Mouse (Mus musculus): ENCODE results near the gene Cdk10. TPM values are rescaled to one million over a fixed set of nuclear protein-coding genes. Genes with fewer than 3 reads are reported as not detected.
A peak's percentile ranks its signal among the peaks of the same experiment; 100 is the strongest.
"Not testable (repeated sequence)": the region's sequence is repeated elsewhere in the genome, so short reads cannot be mapped to it uniquely, and the experiment has no call there.

Gene Cdk10
- 100 to 1,000 TPM in 1 of 2 experiments, 10 to 100 TPM in 1; 76.8 to 101 TPM for total RNA-seq (2021)

GRCm38 (mm10) chr8:123224278-123225266, at the start of gene Cdk10:
Gene Cdk10, plus strand, starts transcription at chr8:123224842.
- peak; percentile 94 to 96 for DNase-seq (ENCODE audit: low spot score in 2 of 2)
- intact Hi-C loops (cut with DNase I) = no loop called here

DNA sequence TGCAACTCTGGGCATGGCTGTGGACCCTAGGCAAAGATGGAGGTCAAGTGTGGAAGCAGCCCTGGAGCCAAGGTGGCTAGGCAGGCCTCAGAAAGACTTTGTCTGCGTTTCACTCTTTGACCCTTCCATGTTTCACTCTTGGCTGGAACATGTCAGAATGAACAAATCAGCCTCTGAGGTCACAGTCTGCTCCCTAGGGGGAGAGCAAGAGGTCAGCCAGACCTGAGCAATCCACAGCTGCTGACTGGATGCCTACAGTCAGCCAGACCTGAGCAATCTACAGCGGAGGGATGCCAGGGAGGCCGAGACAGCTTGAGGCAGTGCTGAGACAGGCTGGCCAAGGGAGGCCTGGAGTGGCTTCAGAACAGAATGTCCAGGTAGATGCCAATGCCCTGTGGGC, 43.3 kb upstream of the Cdk10 start:
- intact Hi-C loops (cut with DNase I) = no loop called here
- DNase-seq (ENCODE audit: low spot score in 2 of 2) = no peak

GRCm38 (mm10) chr8:123185566-123186409, 38.9 kb upstream of the Cdk10 start, which contains the start of gene Dpep1:
Gene Dpep1, plus strand, starts transcription at chr8:123186242.
- no peak for DNase-seq (ENCODE audit: low spot score in 2 of 2)
- intact Hi-C loops (cut with DNase I) = loop anchor here (5.0 kb wide), 1 partner anchor 33 kb away; no protein-coding TSS in a partner anchor

- DNase-seq (ENCODE audit: low spot score in 2 of 2) = no peak
- intact Hi-C loops (cut with DNase I) = loop anchor here (5.0 kb wide), 1 partner anchor 36 kb away; no protein-coding TSS in a partner anchor
Observed at GRCm38 (mm10) chr8:123188006-123188405, 36.6 kb upstream of the Cdk10 start.

DNA sequence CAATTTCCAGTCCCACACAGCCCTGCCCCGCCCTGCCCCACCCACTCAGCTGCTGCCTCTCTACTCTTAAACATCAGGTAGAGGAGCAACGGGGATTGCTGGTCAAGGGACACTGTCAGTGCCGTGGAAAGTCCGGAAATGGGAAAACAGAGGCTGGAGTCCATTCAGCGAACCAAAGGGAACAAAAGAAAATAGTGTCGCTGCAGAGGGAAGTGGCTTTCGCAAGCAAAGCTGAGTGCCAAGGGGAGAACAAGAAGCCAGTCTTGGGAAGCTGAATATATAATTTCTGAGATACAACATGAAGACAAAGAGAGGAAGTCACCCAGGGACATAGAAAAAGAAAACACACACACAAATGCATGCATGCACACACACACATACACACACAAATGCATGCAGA, 35.8 kb upstream of the Cdk10 start:
- intact Hi-C loops (cut with DNase I) = loop anchor here (5.0 kb wide), 1 partner anchor 37 kb away; no protein-coding TSS in a partner anchor
- no peak for DNase-seq (ENCODE audit: low spot score in 2 of 2)

GRCm38 (mm10) chr8:123190678-123191077, 34.0 kb upstream of the Cdk10 start:
- peak; percentile 73 to 75 for DNase-seq (ENCODE audit: low spot score in 2 of 2)
- intact Hi-C loops (cut with DNase I) = loop anchor here (5.0 to 10.0 kb wide), 2 partner anchors 78 to 356 kb away; no protein-coding TSS in a partner anchor

DNA sequence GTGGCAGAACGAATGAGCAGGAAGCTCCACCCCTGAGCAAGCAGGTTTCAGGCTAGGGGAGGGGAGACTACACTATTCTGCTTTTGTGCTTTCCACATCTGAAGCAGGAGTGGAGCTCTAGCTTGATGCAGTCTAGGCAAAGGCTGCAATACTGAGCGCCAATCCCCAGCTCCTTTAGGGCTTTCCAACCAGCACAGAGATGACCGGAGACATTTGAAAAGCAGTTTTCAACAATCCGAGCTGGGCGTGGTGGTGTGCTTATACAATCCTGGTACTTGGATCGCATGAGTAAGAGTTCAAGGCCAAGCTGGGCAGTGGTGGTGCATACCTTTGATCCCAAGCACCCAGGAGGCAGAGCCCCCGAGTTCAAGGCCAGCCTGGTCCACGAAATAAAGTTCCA, 32.7 kb upstream of the Cdk10 start:
- no peak for DNase-seq (ENCODE audit: low spot score in 2 of 2)
- intact Hi-C loops (cut with DNase I) = loop anchor here (5.0 to 10.0 kb wide), 2 partner anchors 80 to 357 kb away; no protein-coding TSS in a partner anchor

- intact Hi-C loops (cut with DNase I) = loop anchor here (5.0 to 10.0 kb wide), 2 partner anchors 81 to 359 kb away; no protein-coding TSS in a partner anchor
- DNase-seq (ENCODE audit: low spot score in 2 of 2) = no peak
Observed at GRCm38 (mm10) chr8:123193771-123194170, 30.9 kb upstream of the Cdk10 start.

DNA sequence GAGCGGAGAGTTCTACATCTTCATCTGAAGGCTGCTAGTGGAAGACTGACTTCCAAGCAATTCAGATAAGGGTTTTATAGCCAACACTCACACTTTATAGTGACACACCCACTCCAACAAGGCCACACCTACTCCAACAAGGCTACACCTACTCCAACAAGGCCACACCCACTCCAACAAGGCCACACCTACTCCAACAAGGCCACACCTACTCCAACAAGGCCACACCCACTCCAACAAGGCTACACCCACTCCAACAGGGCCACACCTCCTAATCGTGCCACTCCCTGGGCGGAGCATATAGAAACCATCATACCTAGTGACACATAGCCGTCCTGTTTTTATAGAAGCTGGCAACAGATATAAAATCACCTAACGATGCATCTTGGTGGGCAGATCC, 27.6 kb upstream of the Cdk10 start:
- intact Hi-C loops (cut with DNase I) = loop anchor here (10.0 kb wide), 1 partner anchor 362 kb away; no protein-coding TSS in a partner anchor

DNA sequence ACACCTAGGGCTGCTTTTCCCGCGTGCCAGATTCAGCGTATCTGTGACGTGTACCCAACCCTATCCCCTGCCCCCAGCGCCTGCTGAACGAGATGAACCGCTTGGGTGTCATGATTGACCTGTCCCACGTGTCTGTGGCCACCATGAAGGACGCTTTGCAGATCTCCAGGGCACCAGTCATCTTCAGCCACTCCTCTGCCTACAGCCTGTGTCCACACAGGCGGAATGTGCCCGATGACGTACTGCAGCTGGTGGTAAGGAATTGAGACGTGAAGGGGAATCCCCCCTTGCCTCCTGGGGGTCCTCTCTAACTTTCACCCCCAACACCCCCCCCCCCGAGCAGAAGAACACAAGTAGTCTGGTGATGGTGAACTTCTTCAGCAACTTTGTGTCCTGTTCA, 24.8 kb upstream of the Cdk10 start:
- intact Hi-C loops (cut with DNase I) = loop anchor here (10.0 kb wide), 1 partner anchor 365 kb away; no protein-coding TSS in a partner anchor
- DNase-seq (ENCODE audit: low spot score in 2 of 2) = no peak

More for the DNA sequence above, 27.6 kb upstream of the Cdk10 start:
- not testable (repeated sequence) for DNase-seq (ENCODE audit: low spot score in 2 of 2)

- peak in 1 of 2 experiments; percentile 68 for DNase-seq (ENCODE audit: low spot score in 2 of 2)
- intact Hi-C loops (cut with DNase I) = loop anchor here (2.0 kb wide), 1 partner anchor 95 kb away; no protein-coding TSS in a partner anchor
Observed at GRCm38 (mm10) chr8:123202288-123202687, 22.4 kb upstream of the Cdk10 start.

DNA sequence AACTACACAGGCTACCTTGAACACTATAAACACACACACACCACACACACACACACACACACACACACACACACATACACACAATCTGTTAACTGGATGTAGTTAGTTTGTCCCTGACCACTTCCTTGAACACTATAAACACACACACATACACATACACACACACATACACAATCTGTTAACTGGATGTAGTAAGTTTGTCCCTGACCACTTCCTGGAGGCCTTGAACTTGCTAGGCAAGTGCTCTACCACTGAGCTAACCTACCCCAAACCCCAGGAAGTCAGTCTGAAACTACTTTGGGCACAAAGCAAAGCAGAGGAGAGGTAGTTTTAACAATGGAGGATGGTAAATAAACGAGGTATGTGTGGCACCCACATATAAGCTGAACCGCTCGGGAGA, 21.1 kb upstream of the Cdk10 start:
- intact Hi-C loops (cut with DNase I) = loop anchor here (2.0 kb wide), 1 partner anchor 97 kb away; no protein-coding TSS in a partner anchor
- no peak for DNase-seq (ENCODE audit: low spot score in 2 of 2)

DNA sequence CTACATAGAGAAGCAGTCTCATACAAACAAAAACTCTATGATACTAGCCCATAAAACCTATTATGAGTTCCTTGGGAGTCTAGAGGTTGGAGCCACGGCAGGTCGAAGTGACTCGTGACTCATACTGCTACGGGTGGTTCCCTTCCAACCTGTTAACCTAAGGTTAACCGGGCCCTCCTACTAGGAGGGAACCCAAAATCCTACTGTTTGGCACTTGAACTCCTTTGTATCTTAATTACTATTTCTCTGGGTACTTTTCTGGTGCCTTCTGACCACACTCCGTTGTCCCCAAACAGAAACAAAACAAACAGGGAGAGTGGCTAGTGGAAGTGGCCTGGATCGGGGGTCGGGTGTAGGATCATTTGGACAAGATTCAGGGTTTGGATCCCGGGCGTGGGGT, 12.8 kb upstream of the Cdk10 start:
- DNase-seq (ENCODE audit: low spot score in 2 of 2) = no peak
- intact Hi-C loops (cut with DNase I) = loop anchor here (10.0 kb wide), 1 partner anchor 317 kb away; no protein-coding TSS in a partner anchor

DNA sequence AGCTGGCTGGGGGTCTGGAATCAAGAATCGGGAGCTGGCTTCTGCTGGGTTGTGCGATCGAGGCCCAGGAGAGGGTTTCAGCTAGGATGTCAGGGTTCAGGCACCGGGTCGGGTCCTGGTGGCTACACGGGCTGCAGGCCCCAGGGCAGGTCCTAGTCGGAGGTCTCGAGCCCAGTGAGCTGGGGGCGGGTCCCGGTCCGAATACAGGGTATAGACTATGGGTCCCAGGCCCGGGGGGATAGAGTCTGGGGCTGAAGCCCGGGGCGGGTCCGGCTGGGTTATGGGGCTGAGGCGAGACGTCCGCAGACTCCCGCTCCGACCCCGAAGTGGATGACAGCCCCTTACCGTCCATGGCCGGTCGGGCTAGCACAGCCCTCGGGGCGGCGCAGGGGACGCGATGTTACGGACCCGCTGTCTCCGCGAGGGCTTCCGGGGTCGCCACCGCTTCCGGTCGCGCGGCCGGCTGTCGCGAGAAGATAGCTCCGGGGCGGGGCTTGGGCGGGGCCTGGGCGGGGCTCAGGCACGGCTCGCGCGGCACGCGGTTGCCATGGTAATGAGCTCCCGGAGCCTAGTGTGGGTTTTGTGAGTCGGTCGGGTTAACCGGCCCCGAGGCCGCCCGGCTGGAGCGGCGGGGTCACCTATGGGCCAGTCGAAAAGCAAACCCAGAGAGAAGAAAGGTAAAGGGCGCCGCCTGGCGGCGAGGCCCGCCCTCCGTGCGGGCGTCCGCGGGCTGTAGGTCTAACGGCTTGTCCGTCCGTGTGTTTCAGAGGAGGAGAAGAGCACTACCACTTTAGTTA, 12.1 kb upstream of the Cdk10 start, which contains the start of the genes Chmp1a and Spata33:
TSS of gene Chmp1a (minus strand) at position 443 of the 797 bp plus-strand sequence.
TSS of gene Spata33 (plus strand) at position 512 of the 797 bp plus-strand sequence.
- DNase-seq (ENCODE audit: low spot score in 2 of 2) = peak; percentile 85 to 87
- intact Hi-C loops (cut with DNase I) = loop anchor here (10.0 kb wide), 1 partner anchor 318 kb away; no protein-coding TSS in a partner anchor

DNA sequence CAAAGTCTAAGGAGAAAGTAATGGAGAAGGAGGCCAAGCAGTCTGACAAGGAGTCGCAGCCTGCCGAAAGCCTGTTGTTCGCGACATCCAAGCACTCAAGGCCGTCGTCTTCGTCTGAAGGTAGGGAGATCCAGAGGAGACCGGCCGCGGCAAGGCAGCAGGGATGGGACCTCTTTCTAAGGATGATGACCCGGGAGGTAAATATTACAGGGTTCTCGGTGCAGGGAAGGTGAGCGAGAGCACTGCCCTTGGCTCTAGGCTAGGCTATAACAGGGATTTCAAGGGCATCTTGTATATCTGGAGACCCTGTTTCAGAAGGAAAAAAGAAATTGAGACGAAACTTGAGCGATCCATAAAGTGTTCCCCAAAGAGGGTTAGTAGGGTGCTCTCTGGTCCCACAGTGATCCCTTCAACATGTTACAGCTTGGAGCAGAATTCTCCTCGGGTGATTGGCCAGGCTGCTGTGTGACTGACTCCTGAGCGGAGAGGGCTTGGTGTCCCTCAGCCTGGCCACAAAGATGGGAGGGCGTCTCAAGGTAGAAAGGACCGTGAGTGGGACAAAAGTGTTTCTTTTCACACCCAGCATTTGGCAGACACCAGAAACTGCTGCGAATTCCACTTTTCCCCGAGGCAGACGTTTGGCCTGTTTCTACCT, 11.4 kb upstream of the Cdk10 start:
- intact Hi-C loops (cut with DNase I) = loop anchor here (10.0 kb wide), 1 partner anchor 318 kb away; no protein-coding TSS in a partner anchor

DNA sequence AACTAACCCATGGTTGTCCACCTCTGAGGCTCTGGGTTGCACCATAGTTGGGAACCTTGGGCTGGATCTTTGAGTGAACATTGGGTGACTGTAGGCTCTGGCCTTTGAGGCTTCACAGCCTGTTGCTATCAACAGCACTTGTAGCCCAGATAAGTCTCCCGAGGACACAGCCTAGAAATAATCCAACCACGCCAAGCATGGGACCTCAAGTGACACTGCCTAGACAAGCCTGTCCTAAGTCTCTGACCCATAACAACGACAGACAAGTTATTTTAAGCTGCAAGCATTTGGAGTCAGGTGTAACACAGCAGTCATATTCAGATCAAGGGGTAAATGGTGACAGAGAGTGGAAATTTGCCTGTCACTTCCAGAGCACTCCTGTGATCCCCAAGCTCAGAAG, 9.2 kb upstream of the Cdk10 start:
- intact Hi-C loops (cut with DNase I) = loop anchor here (10.0 kb wide), 1 partner anchor 321 kb away; no protein-coding TSS in a partner anchor
- DNase-seq (ENCODE audit: low spot score in 2 of 2) = no peak

More for the DNA sequence above, 11.4 kb upstream of the Cdk10 start:
- no peak for DNase-seq (ENCODE audit: low spot score in 2 of 2)

- intact Hi-C loops (cut with DNase I) = no loop called here
- DNase-seq (ENCODE audit: low spot score in 2 of 2) = no peak
Observed at GRCm38 (mm10) chr8:123220917-123221316, 3.7 kb upstream of the Cdk10 start.

GRCm38 (mm10) chr8:123228416-123228815, 3.8 kb downstream of the Cdk10 start:
- intact Hi-C loops (cut with DNase I) = no loop called here
- peak in 1 of 2 experiments; percentile 35 for DNase-seq (ENCODE audit: low spot score in 2 of 2)

Data from left cerebral cortex, postnatal 36 days (tissue).